Mouse (Mus musculus) lung, adult 2 months (tissue): Measurements from ENCODE around the gene Tex22.

Experiments
- CTCF ChIP-seq: fragments of 200-500 bp; IDR thresholded peaks from 2 replicates; pipeline ENCODE4 v1.5.1; 2011; ENCODE audit warnings: mild to moderate bottlenecking, low read length, control low read depth; ENCODE audit not compliant: insufficient read depth
- POLR2A ChIP-seq: fragments of 200-500 bp; IDR thresholded peaks from 2 replicates; pipeline ENCODE4 v1.6.1; 2011; ENCODE audit warnings: low read depth, mild to moderate bottlenecking, control low read depth, low read length, borderline replicate concordance; ENCODE audit errors: extremely low read depth

DNA sequence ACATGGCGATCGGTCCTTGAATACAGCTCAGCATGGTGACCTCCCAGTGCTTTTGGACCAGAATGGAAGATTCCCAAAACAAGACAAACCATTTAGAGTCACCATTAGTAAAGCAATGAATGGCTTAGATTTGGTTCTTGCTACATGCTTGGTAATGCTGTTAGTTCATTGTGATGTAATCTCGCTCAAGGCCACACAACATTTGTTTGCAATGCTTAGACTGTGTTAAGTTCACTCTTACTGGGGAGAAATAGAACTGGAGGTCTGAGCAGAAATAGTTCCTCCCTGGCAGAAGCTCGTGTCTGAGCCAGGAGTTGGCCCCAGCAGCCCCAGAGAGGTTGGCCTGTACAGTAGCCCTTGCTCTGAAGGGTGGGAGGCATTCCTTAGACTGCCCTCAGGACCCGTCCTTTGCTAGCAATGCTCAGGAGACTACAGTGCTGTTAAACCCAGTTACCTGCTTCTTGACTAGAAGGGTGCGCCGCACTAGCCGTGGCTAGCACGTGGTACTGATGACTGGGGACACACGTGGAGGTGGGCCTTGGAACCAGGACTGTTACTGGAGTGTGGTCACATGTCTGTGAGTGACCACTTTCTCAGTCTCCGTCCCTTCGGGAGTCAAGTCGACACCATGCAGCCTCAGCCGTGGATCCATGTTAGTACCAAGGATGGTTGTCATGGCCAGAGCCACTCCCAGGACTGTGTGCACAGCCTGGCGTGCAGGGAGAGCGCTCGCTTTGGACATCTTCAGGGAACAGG lies 34.4 kb downstream of the Tex22 start:
- TF ChIP-seq CTCF (no peak), POLR2A (no peak)
